Mouse (Mus musculus): ENCODE measurements around the gene Zdhhc7.

The Zdhhc7 gene

GRCm38 (mm10) chr8:120067936-120068668 is 33.2 kb downstream of the Zdhhc7 start:
- no peak for DNase-seq (ENCODE audit: low spot score)

DNA sequence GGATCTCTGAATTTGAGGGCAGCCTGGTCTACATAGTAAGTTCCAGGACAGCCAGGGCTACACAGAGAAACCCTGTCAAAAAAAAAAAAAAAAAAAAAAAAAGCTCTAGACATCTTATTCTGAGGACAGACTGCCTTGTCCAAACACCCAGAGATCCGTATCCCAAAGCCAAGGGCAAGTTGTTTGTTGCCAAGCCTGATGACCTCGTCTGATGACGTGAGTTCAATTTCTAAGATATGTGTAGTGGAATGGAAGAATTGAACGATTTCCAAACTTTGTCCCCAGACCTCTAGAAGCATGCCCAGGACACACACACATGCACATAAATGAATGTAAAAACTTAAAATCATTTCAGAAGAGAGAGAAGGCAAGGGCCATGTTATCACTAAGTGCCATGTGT is 35.1 kb downstream of the Zdhhc7 start:
- no peak for DNase-seq (ENCODE audit: low spot score)

- no peak for DNase-seq (ENCODE audit: low spot score)
These were observed 35.7 kb downstream of the Zdhhc7 start for GRCm38 (mm10) chr8:120065611-120066010.

DNA sequence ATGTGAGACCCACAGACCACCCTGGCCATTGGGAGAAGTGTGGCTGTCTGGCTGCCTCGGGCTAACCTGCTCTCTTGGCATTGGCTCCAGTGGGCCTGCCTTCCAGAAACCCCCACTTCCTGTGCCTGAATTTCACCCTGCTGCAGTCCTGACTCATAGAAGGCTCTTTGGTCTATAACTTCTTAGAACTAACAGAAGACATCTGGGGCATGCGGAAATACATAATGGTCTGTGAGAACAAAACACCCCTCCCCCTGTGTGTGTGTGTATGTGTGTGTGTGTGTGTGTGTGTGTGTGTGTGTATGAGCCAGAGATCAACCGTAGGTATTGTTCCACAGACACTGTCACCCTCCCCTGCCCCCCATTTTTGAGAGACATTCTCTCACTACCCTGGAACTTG is 38.0 kb downstream of the Zdhhc7 start:
- DNase-seq (ENCODE audit: low spot score), result no peak

DNA sequence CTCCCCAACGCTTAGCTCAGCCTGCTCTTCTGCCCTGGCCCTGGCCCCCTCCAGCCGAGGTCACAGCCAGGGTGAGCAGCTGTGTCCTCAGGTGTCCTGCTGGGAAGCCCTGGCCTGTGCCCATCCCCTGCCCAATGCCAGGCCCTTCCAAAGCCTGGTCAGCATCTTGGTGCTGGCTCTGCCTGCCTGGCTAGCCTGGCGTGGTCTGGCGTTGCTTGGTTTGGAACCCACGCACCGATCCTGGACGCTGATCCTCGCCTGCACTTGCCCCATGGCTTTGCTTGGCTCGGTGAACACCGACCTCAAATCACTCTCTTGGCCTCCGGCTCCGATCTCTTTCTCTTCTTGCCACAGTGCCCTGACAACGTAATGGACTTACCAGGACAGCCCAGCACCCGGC is 38.5 kb downstream of the Zdhhc7 start:
- no peak for DNase-seq (ENCODE audit: low spot score)

- DNase-seq (ENCODE audit: low spot score), result no peak
These were observed 44.2 kb downstream of the Zdhhc7 start for GRCm38 (mm10) chr8:120057078-120057477.

GRCm38 (mm10) chr8:120054833-120055232 is 46.4 kb downstream of the Zdhhc7 start:
- no peak for DNase-seq (ENCODE audit: low spot score)

DNA sequence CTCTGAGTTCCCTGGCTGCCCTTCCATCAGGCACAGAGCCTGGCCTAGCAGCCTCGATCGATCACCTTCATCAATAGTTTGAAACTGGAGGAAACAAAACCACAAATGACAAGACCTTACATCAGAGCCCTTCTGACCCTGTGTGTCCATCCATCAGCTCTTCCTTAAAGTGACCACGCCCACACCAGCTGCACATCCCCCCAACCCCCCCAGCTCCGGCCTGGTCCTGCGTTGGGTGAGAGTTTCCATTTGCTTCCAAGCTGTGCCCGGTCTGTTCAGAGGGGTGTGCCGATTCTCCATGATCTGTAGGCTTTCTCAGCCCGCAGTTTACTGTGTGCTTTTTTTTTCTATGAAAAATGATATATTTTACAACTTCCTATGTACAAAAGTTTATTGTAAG is 49.0 kb downstream of the Zdhhc7 start:
- no peak for DNase-seq (ENCODE audit: low spot score)

DNA sequence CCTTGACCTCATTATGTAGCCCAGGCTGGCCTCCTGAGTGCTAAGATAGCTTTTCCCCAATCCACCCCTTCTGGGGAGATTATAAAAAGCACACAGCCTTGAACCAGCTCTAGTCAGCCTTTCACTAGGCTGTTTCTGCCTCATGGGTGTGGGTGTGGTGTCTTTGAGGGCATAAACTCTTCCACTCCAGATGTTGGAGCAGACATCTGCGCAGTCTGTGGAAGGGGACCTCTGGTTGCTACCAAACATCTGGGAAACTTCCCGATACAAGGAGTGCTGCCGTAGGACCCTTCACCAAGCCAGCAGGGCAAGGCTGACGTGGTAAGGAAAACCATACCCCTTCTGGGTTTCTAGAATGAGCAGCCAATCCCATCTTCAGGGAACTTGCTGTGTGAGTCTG is 49.4 kb downstream of the Zdhhc7 start:
- DNase-seq (ENCODE audit: low spot score), result no peak

DNA sequence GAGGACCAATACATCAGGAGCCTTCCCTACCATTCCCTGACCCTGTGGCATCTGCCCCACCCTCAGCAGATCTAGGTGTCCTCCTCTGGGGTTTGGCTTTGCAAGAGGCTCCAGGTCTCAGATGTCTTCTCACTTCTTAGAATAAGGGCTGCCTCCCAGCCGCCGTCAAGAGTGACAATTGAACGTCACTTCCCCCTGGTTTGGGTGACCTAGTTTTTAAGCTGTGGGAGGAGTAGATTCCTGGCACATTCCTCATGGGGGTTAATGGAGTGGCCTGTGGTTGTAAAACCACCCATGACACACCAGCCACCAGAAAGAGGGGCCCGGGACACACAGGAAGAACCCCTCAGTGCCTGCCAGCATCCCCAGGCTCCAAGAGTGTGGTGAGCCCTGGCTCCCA is 50.3 kb downstream of the Zdhhc7 start:
- no peak for DNase-seq (ENCODE audit: low spot score)

DNA sequence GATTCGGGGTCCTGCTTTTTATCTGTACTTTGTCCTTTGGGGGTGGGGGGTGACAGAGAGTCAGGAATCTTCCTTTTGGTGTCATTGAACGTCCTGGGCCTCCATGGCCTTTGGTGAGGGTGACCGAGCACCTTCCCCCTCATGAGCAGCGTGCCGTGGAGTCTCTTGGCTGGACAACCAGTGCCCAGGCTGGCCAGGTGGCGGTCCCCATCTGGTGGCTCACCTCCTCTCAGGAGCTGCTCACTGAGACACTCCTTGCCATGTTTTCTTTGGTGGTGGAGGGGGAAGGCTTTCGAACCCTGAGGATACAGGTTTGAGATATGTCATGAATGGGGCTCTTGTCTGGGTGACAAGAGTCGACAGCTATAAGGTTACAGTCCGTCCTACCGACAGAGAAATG is 50.9 kb downstream of the Zdhhc7 start:
- DNase-seq (ENCODE audit: low spot score), result no peak

GRCm38 (mm10) chr8:120049949-120050348 is 51.3 kb downstream of the Zdhhc7 start:
- DNase-seq (ENCODE audit: low spot score), result no peak

DNA sequence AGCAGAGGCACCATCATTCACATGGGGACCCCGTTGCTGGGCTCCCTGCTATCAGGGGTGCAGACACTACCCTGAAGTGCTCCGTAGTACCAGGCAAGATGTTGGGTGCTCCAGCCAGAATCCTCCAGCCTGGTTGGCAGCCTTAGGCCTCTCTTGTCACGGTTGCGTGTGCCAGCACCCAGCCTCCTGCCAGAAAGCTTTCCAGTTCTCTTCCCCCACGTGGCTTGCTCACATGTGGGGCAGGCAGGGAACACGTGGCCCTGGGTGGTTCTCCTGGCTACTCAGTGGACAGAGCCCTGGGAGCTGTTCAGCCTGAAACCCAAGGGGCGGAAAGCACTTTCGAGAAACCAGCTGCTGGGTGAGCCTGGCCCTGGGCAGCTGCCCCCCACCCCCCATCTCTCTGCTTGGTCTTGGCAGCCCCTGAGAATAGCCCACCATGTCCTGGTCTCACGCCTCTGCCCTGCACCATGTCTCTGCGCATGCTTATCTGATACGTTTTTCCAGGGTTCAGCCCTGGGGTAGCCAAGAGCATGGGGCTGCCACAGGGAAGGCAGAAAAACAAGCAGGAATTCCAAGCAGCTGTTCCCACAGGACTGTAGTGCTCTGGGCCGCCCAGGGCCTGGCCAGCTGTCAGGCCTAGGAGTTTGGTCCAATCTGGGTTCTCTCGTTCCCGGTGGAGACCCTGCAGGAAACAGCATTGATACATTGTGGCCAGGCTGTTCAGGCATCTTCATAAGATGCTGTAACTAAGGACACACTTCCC is 54.8 kb downstream of the Zdhhc7 start:
- peak; percentile 69 for DNase-seq (ENCODE audit: low spot score)

DNA sequence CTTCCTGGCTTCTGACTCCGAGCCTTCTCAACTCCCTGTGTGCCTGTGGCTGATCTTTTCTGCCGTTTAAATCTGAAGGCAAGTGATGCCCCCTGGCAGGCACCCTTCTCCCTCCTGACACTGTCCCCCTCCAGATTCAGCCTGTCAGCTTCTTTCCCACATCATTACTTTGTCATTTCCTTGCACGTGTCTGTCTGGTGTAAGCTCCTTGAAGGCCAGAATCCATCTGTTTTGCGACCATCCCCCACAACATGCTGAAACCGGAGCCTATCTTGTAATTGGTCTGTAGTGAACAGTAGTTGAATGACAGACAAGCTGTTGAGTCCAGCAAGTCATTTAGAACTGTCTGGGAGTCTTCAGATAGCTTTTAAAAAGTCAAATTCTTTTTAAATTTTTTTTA is 55.8 kb downstream of the Zdhhc7 start:
- DNase-seq (ENCODE audit: low spot score), result no peak

DNA sequence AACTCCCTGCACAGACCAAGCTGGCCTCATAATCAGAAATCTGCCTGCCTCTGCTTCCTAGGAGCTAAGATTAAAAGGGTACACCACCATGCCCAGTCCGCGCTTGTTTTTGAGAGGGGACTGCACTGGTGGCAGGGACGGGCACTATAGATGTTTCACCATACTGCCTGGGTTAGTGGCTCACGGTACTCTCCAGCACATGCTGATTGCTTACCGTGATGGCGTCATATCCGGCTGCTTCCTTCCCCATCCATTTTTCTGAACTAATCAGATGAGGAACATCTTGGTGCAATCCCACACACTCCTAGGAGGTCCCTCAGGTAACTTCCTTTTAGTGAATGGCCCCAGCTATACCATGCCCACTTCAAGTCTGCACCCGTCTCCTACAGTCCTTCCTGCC is 56.4 kb downstream of the Zdhhc7 start:
- DNase-seq (ENCODE audit: low spot score), result no peak

DNA sequence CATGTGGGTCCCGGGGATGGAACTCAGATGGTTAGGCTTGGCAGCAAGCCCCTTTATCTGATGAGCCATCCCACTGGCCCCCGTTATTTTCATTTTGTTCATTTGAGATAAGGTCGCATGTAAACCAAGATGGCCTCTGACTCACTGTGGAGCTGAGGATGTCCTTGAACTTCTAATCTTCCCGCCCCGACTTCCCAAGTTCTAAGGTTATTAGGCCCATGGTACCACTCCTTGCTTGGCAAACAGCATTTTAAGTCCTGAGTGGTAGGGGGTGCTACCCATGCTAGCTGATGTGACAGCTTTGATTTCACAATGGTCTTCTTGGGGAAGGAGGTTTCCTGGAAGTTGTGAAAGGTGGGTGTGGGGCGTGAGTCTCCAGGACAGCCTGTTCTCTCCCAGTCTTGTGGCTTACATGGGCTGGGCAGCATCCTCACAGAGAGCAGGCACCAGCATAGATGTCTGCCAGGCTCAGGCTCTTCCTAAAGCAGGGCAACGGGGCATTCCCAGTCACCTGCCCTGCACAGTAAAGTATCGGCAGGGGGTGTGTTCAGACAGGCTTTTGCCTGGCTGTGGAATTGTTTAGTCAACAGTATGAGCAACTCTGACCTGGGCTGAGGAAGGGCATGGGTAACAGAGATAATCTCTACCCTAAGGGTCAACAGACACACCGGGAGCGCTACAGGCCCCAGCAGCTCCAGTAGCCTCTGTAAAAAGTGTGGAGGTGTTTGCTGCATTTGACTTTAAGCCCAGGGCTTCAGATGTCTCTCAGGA is 58.6 kb downstream of the Zdhhc7 start:
- no peak for DNase-seq (ENCODE audit: low spot score)

DNA sequence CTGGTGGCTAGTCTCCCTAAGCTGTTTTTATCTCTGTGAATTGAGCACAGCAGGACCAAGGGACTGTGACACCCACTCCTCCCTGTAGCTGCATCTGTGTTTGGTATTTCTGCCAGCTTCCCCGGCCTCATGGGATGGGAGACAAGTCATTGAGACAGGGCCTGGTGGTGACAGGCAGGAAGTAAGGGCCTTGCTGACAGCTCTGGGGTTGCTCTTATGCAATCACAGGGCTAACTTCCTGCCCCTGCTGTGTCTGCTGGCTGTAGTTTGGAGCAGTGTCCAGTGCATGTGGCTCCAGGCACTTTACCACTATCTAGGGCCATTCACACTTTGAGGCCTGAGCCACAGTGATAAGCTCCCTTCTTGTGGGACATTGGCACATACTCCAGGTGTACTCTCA is 60.4 kb downstream of the Zdhhc7 start:
- no peak for DNase-seq (ENCODE audit: low spot score)

DNA sequence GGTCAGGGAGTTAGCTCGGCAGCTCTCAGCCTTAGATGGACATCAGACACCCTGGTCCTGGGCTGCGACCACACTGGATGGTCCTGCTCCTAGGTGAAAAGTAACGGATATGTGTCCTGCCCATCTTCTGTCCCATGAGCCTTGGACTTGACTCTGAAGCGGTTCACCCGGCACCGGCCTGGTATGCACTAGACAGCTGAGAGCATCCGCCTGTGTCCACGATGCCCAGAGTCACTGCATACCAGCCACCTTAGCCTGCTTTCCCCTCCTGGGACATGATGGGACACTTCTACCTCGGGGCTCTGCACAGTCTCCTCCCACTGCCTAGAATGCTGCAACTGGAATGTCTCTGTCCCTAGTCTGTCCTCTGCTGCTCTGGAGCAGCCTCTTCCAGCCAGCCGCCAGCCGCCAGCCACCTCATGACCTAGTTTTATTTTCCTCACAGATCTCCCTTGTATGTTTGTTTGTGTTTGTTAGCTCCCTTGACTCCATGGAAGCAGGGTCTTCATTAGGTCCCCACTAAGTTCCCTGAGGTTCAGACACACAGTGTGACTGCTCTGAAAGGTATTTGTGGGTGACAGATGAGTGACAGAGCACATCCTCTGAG is 61.9 kb downstream of the Zdhhc7 start:
- DNase-seq (ENCODE audit: low spot score), result no peak

DNA sequence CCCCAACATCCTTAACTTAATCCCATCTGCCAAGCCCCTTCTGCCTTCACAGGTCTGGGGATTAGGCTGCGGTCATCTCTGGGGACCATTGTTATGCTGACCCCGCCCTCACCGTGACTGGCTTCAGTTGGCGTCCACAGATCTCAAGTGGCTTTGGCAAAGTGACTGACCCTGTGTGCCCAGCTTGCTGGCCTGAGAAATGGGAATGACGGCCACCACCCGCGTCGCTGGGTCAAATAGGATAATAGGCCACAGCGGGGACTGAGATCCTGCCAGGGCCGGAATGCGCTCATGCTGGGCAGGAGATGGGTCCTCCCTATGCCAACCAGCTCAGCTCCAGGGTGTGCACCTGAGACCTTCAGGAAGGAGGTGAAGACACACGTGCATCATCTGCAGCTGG is 62.5 kb downstream of the Zdhhc7 start:
- no peak for DNase-seq (ENCODE audit: low spot score)

GRCm38 (mm10) chr8:120037611-120038010 is 63.7 kb downstream of the Zdhhc7 start:
- no peak for DNase-seq (ENCODE audit: low spot score)

DNA sequence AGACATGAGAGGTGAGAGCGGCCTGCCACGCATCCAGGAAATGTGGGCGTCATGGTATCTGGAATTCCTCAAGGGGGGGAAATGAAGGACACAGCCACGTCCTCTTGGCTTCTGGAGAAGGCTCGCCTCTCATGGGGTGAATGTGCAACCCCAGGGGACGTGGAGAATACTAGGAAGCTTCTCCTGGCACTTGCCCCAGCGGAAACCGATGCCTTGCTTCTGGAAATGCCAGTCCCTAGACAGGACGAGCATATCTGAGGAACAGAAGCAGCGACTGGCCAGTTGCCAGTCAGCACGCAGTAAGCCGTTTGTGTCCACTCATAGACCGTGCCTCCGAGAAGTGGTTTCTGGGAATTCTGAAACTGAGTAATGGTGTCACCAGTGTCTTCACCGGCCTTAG is 64.1 kb downstream of the Zdhhc7 start:
- DNase-seq (ENCODE audit: low spot score), result no peak

GRCm38 (mm10) chr8:120036578-120036977 is 64.7 kb downstream of the Zdhhc7 start:
- no peak for DNase-seq (ENCODE audit: low spot score)

GRCm38 (mm10) chr8:120036111-120036510 is 65.2 kb downstream of the Zdhhc7 start:
- DNase-seq (ENCODE audit: low spot score), result no peak
